Mouse (Mus musculus) heart, embryonic 11.5 days (tissue): Measurements from ENCODE around the gene Ing1. TPM values are rescaled to one million over a fixed set of nuclear protein-coding genes. Genes with fewer than 3 reads are reported as not detected.

Experiments
- ATAC-seq: fragments of 200-750 bp; cut with Nextera tagmentation; replicated peaks from 2 replicates; pipeline ENCODE4 v1.8.0; 2017; ENCODE audit warnings: moderate library complexity; ENCODE audit not compliant: insufficient number of reproducible peaks, low FRiP score, low TSS enrichment
- H3K27ac ChIP-seq: fragments of 300-500 bp; sonication (generic); 2 replicates; pipeline ENCODE4 v1.5.1; 2014; ENCODE audit warnings: mild to moderate bottlenecking, low read depth, low read length
- H3K27me3 ChIP-seq: fragments of 300-500 bp; sonication (generic); 2 replicates; pipeline ENCODE4 v1.6.1; 2014; ENCODE audit warnings: mild to moderate bottlenecking, low read length, mixed read lengths; ENCODE audit not compliant: control insufficient read depth, insufficient read depth
- H3K36me3 ChIP-seq: fragments of 300-500 bp; sonication (generic); 2 replicates; pipeline ENCODE4 v1.6.1; 2014; ENCODE audit warnings: mild to moderate bottlenecking, low read length, moderate library complexity, mixed read lengths; ENCODE audit not compliant: control insufficient read depth, insufficient read depth
- H3K4me1 ChIP-seq: fragments of 300-500 bp; sonication (generic); 2 replicates; pipeline ENCODE4 v1.6.1; 2014; ENCODE audit warnings: low read length; ENCODE audit not compliant: control insufficient read depth, insufficient read depth
- H3K4me2 ChIP-seq: fragments of 300-500 bp; sonication (generic); 2 replicates; pipeline ENCODE4 v1.6.1; 2014; ENCODE audit warnings: mild to moderate bottlenecking, moderate library complexity
- H3K4me3 ChIP-seq: fragments of 300-500 bp; sonication (generic); 2 replicates; pipeline ENCODE4 v1.5.1; 2014; ENCODE audit warnings: low read depth, low read length
- H3K9ac ChIP-seq: fragments of 300-500 bp; sonication (generic); 2 replicates; pipeline ENCODE4 v1.6.1; 2014; ENCODE audit warnings: mild to moderate bottlenecking, low read depth, low read length, moderate library complexity
- H3K9me3 ChIP-seq: fragments of 300-500 bp; sonication (generic); replicated peaks from 2 replicates; pipeline ENCODE4 v1.6.1; 2016; ENCODE audit warnings: low read length; ENCODE audit not compliant: control insufficient read depth
- WGBS: fragments of 180-500 bp; shearing (Covaris S2); extraction: QIAGEN DNeasy Blood & Tissue Kit; methylation state at CpG from one replicate; pipeline ENCODE4 v1.1.7; 2014; ENCODE audit not compliant: insufficient replicate concordance; 5-methylcytosine and 5-hydroxymethylcytosine counted together
- polyA plus RNA-seq: library from polyadenylated mRNA; unstranded; fragments of >200 nt; fragmentation: Nextera tagmentation; extraction: Ambion mirVana; gene quantifications from 2 replicates; pipeline ENCODE4 v1.2.1, GENCODE M21; 2014

Ing1 gene
- polyA plus RNA-seq: 29.3 and 29.8 TPM in 2 replicates

DNA sequence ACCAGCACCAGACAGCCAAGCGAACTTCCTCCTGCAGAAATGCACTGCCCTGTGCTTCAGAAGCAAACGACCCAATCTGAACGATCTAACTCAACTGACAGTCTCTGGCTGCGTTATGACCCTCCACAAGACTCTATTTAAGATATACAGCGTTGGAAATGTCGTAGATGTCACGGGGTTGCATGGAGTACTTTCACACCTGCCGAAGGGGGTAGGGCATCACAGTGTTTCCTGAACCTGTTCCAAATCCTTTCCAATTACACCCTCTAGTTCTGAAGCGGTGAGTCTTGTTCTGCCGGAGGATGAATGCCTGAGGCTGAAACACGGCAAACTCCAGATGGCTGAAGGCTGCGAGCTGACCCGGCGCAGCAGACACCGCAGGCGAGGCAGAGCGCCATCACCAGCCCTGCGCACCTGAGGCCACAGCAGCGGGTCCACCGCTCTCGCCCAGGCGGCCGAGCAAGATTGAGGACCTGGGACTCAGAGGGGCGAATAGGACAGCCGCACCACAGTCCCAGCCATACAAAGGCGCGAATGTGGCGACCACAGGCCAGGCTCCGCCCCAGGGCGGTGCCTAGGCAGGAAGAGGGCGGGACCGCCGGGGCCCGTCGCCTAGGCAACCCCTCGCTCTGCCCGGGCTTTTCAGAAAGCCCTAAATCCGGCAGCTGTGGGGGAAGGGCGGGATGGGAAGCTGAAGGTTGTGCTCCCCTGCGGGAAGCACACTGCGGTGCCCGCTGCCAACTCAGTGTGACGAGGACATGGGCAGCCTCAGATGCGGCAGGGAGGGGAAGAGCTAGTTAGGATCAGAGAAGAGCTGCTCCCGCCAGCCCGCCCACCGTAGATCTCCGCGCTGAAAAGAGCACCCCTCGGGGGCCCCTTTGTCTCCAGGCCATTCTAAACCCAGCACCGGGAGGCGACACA, at the start of gene Ing1:
Ing1 (plus strand) TSS at position 773 of the 921 bp plus-strand sequence.
- peaks cover 19% of the 10 kb centered on the region for H3K4me1 ChIP-seq
- WGBS: 1% methylated on average over 52 of the region's 52 CpGs
- ATAC-seq: peak; percentile 81
- no peaks in the 10 kb centered on the region for H3K9me3 ChIP-seq
- H3K36me3 ChIP-seq: no peaks in the 10 kb centered on the region
- H3K4me3 ChIP-seq: peak within 1 kb of the TSS; percentile 87
- H3K27me3 ChIP-seq: no peaks in the 10 kb centered on the region
- H3K4me2 ChIP-seq: peak within 1 kb of the TSS; percentile 91
- peak within 1 kb of the TSS; percentile 95 for H3K9ac ChIP-seq
- peak within 1 kb of the TSS; percentile 99 for H3K27ac ChIP-seq

DNA sequence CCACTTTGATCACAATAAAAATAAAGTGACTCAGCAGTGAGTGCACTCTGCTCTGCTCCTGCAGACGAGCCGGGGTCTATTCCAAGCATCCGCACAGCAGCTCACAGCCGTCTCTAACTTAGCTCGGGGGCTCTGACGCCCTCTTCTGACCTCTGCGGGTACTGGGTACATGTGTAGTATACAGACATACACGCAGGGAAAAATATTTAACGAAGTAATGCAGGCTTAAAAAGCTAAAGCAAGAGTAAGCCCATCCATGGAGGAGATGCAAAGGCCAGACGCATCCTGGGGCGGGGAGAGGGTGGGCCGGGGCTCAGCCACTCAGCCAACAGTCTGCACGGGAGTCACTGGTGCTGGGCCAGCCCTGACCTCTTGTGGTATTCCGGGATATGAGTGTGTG, 49.3 kb upstream of the Ing1 start:
- WGBS: 85% methylated on average over 14 of the region's 14 CpGs
- Histone ChIP-seq H3K27ac (no peak overlapping the region), H3K4me3 (no peak overlapping the region), H3K36me3 (peaks cover 47% of the 10 kb centered on the region), H3K4me1 (no peaks in the 10 kb centered on the region), H3K4me2 (no peak overlapping the region), H3K9ac (no peak overlapping the region), H3K9me3 (no peaks in the 10 kb centered on the region), H3K27me3 (no peaks in the 10 kb centered on the region)
- ATAC-seq: no peak

DNA sequence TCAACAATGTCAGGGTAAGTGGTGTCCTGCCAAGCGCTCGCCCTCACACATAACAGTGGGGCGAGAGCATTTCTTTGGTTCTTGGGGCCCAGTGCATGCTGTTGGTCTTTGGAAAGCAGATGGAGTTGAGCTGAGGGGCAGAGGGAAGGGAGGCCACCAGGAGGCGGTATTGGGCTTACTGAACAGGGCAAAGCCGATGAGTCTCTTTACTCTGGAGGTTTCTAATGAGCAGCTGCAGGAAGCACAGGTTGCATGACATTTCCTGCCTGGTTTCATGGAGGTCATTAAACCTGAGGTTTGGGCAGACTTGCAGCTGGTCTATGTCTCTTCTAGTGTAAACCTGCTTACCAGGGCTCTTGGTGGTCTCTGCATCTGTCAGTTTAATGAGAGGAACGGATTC, 48.6 kb upstream of the Ing1 start:
- peaks cover 53% of the 10 kb centered on the region for H3K36me3 ChIP-seq
- H3K27me3 ChIP-seq: no peaks in the 10 kb centered on the region
- H3K4me1 ChIP-seq: no peaks in the 10 kb centered on the region
- H3K9ac ChIP-seq: no peak overlapping the region
- H3K4me2 ChIP-seq: no peak overlapping the region
- 76% methylated on average over 6 of the region's 6 CpGs for WGBS
- no peak overlapping the region for H3K27ac ChIP-seq
- no peak for ATAC-seq
- no peaks in the 10 kb centered on the region for H3K9me3 ChIP-seq
- no peak overlapping the region for H3K4me3 ChIP-seq

DNA sequence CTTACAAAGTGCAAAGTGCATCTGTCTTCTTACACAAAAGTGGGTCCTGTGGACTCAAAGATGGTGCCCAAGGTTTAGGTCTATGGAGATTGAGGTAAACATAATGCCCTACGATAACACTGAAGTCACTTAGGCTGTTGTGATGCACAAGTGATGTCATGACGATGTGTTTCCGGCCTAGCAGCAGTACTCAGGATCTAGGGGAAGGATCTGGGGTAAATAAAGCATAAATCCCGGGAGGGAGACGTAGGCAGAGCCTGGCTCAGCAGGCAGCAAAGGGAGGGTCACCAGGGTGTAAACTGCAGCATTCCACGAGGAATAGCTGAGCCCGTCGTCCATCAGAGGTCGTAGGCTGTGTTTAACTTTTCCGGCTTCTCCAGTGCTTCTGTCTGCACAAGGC, 46.5 kb upstream of the Ing1 start:
- Histone ChIP-seq H3K9ac (no peak overlapping the region), H3K27me3 (no peaks in the 10 kb centered on the region), H3K27ac (no peak overlapping the region), H3K4me3 (no peak overlapping the region), H3K9me3 (no peaks in the 10 kb centered on the region), H3K4me2 (no peak overlapping the region), H3K4me1 (peaks cover 3% of the 10 kb centered on the region; the same call in 1 of the 2 replicates), H3K36me3 (peaks cover 59% of the 10 kb centered on the region)
- no peak for ATAC-seq
- 82% methylated on average over 10 of the region's 10 CpGs for WGBS

DNA sequence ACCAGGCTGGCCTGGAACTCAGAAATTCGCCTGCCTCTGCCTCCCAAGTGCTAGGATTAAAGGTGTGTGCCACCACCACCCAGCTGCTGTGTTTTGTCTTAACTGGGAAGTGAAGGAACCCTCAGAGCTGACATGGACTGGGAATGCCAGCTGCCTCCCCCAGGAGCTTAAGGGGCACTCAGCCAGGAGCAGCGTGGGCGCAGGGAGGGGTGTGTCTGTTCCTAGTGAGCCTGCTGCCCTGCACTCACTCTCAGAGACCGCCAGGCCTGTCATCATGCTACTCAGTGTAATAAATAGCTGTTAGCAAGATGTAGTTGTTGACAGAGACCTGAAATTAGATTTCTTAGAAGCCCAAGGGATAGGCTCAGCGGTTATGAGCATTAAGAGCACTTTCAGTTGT, 44.4 kb upstream of the Ing1 start:
- 73% methylated on average over 5 of the region's 5 CpGs for WGBS
- H3K4me1 ChIP-seq: peaks cover 3% of the 10 kb centered on the region; the same call in 1 of the 2 replicates
- no peak overlapping the region for H3K4me3 ChIP-seq
- no peaks in the 10 kb centered on the region for H3K9me3 ChIP-seq
- H3K4me2 ChIP-seq: no peak overlapping the region
- H3K36me3 ChIP-seq: peaks cover 51% of the 10 kb centered on the region
- no peaks in the 10 kb centered on the region for H3K27me3 ChIP-seq
- ATAC-seq: no peak
- no peak overlapping the region for H3K27ac ChIP-seq
- no peak overlapping the region for H3K9ac ChIP-seq

DNA sequence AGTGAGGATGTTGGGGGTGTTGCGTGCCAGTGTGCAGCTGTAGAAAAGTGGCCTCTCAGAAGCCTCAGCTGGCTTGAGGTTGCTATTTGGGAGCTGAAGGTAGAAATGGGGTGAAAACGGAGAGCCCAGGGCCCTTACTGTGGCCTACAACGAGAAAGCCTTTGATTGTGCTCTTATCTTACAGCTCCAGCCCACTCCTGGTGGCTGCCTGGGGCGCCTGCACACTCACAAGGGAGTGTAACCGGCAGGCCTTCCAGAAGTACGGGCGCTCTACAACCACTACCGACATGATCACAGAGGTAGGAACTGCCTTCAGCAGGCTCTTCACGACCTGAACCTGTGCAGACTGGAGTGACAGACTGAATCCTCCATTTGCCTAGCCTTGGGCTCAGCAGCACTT, 42.7 kb upstream of the Ing1 start:
- Histone ChIP-seq H3K27ac (no peak overlapping the region), H3K4me2 (no peak overlapping the region), H3K9ac (no peak overlapping the region), H3K36me3 (peaks cover 46% of the 10 kb centered on the region), H3K27me3 (no peaks in the 10 kb centered on the region), H3K4me3 (no peak overlapping the region), H3K9me3 (no peaks in the 10 kb centered on the region), H3K4me1 (peaks cover 3% of the 10 kb centered on the region; the same call in 1 of the 2 replicates)
- ATAC-seq: no peak
- 72% methylated on average over 9 of the region's 9 CpGs for WGBS

DNA sequence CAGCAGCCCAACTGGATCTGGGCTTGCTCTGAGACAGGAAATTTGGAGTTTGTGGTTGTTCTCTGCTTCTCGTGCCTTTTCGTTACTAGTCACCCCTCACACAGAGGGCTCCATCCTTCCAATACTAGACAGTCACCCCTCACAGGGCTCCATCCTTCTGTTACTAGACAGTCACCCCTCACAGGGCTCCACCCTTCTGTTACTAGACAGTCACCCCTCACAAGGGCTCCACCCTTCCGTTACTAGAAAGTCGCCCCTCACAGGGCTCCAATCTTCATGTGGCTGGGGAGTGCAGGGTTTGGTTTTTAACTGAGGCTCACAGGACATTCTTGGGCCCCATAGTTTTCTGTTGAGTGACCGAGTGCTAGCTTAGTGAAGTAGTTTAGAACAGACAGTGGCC, 42.1 kb upstream of the Ing1 start:
- H3K4me1 ChIP-seq: peaks cover 3% of the 10 kb centered on the region; the same call in 1 of the 2 replicates
- 85% methylated on average over 5 of the region's 5 CpGs for WGBS
- H3K9me3 ChIP-seq: no peaks in the 10 kb centered on the region
- H3K4me2 ChIP-seq: no peak overlapping the region
- H3K27ac ChIP-seq: no peak overlapping the region
- ATAC-seq: no peak
- H3K9ac ChIP-seq: no peak overlapping the region
- no peak overlapping the region for H3K4me3 ChIP-seq
- H3K36me3 ChIP-seq: peaks cover 46% of the 10 kb centered on the region
- no peaks in the 10 kb centered on the region for H3K27me3 ChIP-seq

DNA sequence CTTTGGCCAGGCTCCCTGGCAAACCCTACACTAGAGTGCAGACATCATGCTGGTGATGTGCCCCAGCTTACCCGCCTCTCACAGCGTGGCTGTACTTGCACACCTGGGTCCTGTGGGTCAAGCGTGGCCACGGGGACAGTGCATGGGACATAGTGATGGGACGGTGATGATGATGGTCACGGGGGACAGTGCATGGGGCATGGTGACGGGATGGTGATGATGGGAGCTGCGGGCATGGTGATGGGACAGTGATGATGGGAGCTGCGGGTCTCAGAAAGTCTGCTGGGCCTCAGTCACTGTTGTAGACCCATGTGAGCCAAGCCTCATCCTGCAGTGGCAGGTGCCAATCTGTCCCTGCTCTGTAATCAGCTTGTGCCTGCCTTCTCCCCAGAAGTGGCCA, 39.1 kb upstream of the Ing1 start:
- Histone ChIP-seq H3K4me1 (peaks cover 3% of the 10 kb centered on the region; the same call in 1 of the 2 replicates), H3K9ac (no peak overlapping the region), H3K4me2 (no peak overlapping the region), H3K27ac (no peak overlapping the region), H3K36me3 (peaks cover 25% of the 10 kb centered on the region), H3K4me3 (no peak overlapping the region), H3K9me3 (no peaks in the 10 kb centered on the region), H3K27me3 (no peaks in the 10 kb centered on the region)
- no peak for ATAC-seq
- WGBS: 92% methylated on average over 9 of the region's 9 CpGs
